Mouse (Mus musculus) midbrain, embryonic 10.5 days (tissue): ENCODE measurements around the gene Rack1. TPM values are rescaled to one million over a fixed set of nuclear protein-coding genes. Genes with fewer than 3 reads are reported as not detected.
A peak's percentile ranks its signal among the peaks of the same experiment; 100 is the strongest.
"Not testable (repeated sequence)": the region's sequence is repeated elsewhere in the genome, so short reads cannot be mapped to it uniquely, and the experiment has no call there.

Experiments
- DNase-seq: peaks from one replicate; pipeline ENCODE4 v3.0.0-alpha.2; 2017; ENCODE audit warnings: low spot score
- H3K27ac ChIP-seq: fragments of 300-500 bp; sonication (generic); replicated peaks from 2 replicates; pipeline ENCODE4 v1.5.1; 2016; ENCODE audit warnings: mild to moderate bottlenecking
- H3K27me3 ChIP-seq: fragments of 300-500 bp; sonication (generic); 2 replicates; pipeline ENCODE4 v1.6.1; 2016; ENCODE audit warnings: low read depth, mild to moderate bottlenecking; ENCODE audit not compliant: poor library complexity, severe bottlenecking
- H3K36me3 ChIP-seq: fragments of 300-500 bp; sonication (generic); 2 replicates; pipeline ENCODE4 v1.6.1; 2016; ENCODE audit warnings: mild to moderate bottlenecking, moderate library complexity
- H3K4me1 ChIP-seq: fragments of 300-500 bp; sonication (generic); 2 replicates; pipeline ENCODE4 v1.6.1; 2016
- H3K4me3 ChIP-seq: fragments of 300-500 bp; sonication (generic); 2 replicates; pipeline ENCODE4 v1.5.1; 2016; ENCODE audit warnings: mild to moderate bottlenecking, moderate library complexity
- H3K9me3 ChIP-seq: fragments of 300-500 bp; sonication (generic); replicated peaks from 2 replicates; pipeline ENCODE4 v1.6.1; 2016; ENCODE audit warnings: mild to moderate bottlenecking
- WGBS: fragments of 180-500 bp; shearing (Covaris S2); methylation state at CpG from one replicate; pipeline ENCODE4 v1.1.7; 2016; 5-methylcytosine and 5-hydroxymethylcytosine counted together
- polyA plus RNA-seq: library from polyadenylated mRNA; unstranded; fragments of >200 nt; fragmentation: Nextera tagmentation; extraction: Ambion mirVana; gene quantifications from 2 replicates; pipeline ENCODE4 v1.2.1, GENCODE M21; 2016

The Rack1 gene
- 659 and 788 TPM in 2 replicates for polyA plus RNA-seq

GRCm38 (mm10) chr11:48799921-48800701, at the start of gene Rack1:
Gene Rack1 (plus strand): TSS chr11:48800332.
- peaks cover 42% of the 10 kb centered on the region for H3K36me3 ChIP-seq

GRCm38 (mm10) chr11:48750428-48750827, 49.7 kb upstream of the Rack1 start:
- Histone ChIP-seq H3K4me1 (no peaks in the 10 kb centered on the region), H3K36me3 (no peaks in the 10 kb centered on the region), H3K9me3 (peaks cover 4% of the 10 kb centered on the region; the same call in 1 of the 2 replicates), H3K27me3 (no peaks in the 10 kb centered on the region), H3K4me3 (no peak overlapping the region), H3K27ac (no peak overlapping the region)
- no peak for DNase-seq
- 92% methylated on average over 6 of the region's 6 CpGs for WGBS

More at GRCm38 (mm10) chr11:48799921-48800701, at the start of gene Rack1:
- DNase-seq: peak; percentile 93
- no peaks in the 10 kb centered on the region for H3K27me3 ChIP-seq
- no peaks in the 10 kb centered on the region for H3K9me3 ChIP-seq
- H3K4me1 ChIP-seq: peaks cover 37% of the 10 kb centered on the region
- peak within 1 kb of the TSS; percentile 95 for H3K27ac ChIP-seq
- peak within 1 kb of the TSS; percentile 90 for H3K4me3 ChIP-seq
- WGBS: under 1% methylated on average over 47 of the region's 47 CpGs

- 91% methylated on average over 18 of the region's 18 CpGs for WGBS
- H3K27ac ChIP-seq, H3K9me3 ChIP-seq, H3K36me3 ChIP-seq, DNase-seq, H3K4me1 ChIP-seq, H3K27me3 ChIP-seq, H3K4me3 ChIP-seq: not testable (repeated sequence)
These were observed 46.6 kb upstream of the Rack1 start for GRCm38 (mm10) chr11:48753534-48753933.

- no peak for DNase-seq
- Histone ChIP-seq H3K27ac (no peak overlapping the region), H3K4me1 (no peaks in the 10 kb centered on the region), H3K27me3 (no peaks in the 10 kb centered on the region), H3K4me3 (no peak overlapping the region), H3K9me3 (no peaks in the 10 kb centered on the region), H3K36me3 (no peaks in the 10 kb centered on the region)
- 86% methylated on average over 8 of the region's 8 CpGs for WGBS
These were observed 41.1 kb upstream of the Rack1 start for GRCm38 (mm10) chr11:48759021-48759420.

GRCm38 (mm10) chr11:48764119-48764518, 36.0 kb upstream of the Rack1 start:
- WGBS: 90% methylated on average over 9 of the region's 9 CpGs

GRCm38 (mm10) chr11:48767195-48767876, 32.8 kb upstream of the Rack1 start:
- H3K27ac ChIP-seq: no peak overlapping the region
- no peaks in the 10 kb centered on the region for H3K4me1 ChIP-seq
- no peaks in the 10 kb centered on the region for H3K9me3 ChIP-seq
- 84% methylated on average over 14 of the region's 14 CpGs for WGBS
- DNase-seq: no peak
- no peak overlapping the region for H3K4me3 ChIP-seq
- no peaks in the 10 kb centered on the region for H3K36me3 ChIP-seq
- H3K27me3 ChIP-seq: no peaks in the 10 kb centered on the region

More at GRCm38 (mm10) chr11:48764119-48764518, 36.0 kb upstream of the Rack1 start:
- H3K9me3 ChIP-seq: no peaks in the 10 kb centered on the region
- DNase-seq: no peak
- H3K4me3 ChIP-seq: no peak overlapping the region
- H3K4me1 ChIP-seq: no peaks in the 10 kb centered on the region
- no peaks in the 10 kb centered on the region for H3K27me3 ChIP-seq
- no peak overlapping the region for H3K27ac ChIP-seq
- no peaks in the 10 kb centered on the region for H3K36me3 ChIP-seq

GRCm38 (mm10) chr11:48771691-48772090, 28.4 kb upstream of the Rack1 start:
- Histone ChIP-seq H3K4me1 (peaks cover 6% of the 10 kb centered on the region), H3K27me3 (no peaks in the 10 kb centered on the region), H3K9me3 (no peaks in the 10 kb centered on the region), H3K27ac (no peak overlapping the region), H3K36me3 (no peaks in the 10 kb centered on the region), H3K4me3 (no peak overlapping the region)
- no peak for DNase-seq
- 11% methylated on average over 2 of the region's 2 CpGs for WGBS

GRCm38 (mm10) chr11:48774443-48775298, 25.5 kb upstream of the Rack1 start:
- Histone ChIP-seq H3K27me3 (no peaks in the 10 kb centered on the region), H3K4me1 (peaks cover 6% of the 10 kb centered on the region), H3K36me3 (no peaks in the 10 kb centered on the region), H3K27ac (no peak overlapping the region), H3K9me3 (no peaks in the 10 kb centered on the region), H3K4me3 (peak overlapping the region; percentile 10; the same call in 1 of the 2 replicates)
- peak; percentile 45 for DNase-seq
- WGBS: 41% methylated on average over 17 of the region's 17 CpGs

GRCm38 (mm10) chr11:48775483-48775882, 24.6 kb upstream of the Rack1 start:
- no peaks in the 10 kb centered on the region for H3K36me3 ChIP-seq
- H3K27ac ChIP-seq: no peak overlapping the region
- no peaks in the 10 kb centered on the region for H3K27me3 ChIP-seq
- H3K4me3 ChIP-seq: no peak overlapping the region
- 8% methylated on average over 7 of the region's 7 CpGs for WGBS
- peaks cover 6% of the 10 kb centered on the region for H3K4me1 ChIP-seq
- DNase-seq: peak; percentile 53
- H3K9me3 ChIP-seq: no peaks in the 10 kb centered on the region

GRCm38 (mm10) chr11:48776664-48777063, 23.5 kb upstream of the Rack1 start:
- H3K27ac ChIP-seq: no peak overlapping the region
- H3K4me1 ChIP-seq: peaks cover 6% of the 10 kb centered on the region
- H3K27me3 ChIP-seq: no peaks in the 10 kb centered on the region
- H3K9me3 ChIP-seq: no peaks in the 10 kb centered on the region
- no peak for DNase-seq
- H3K36me3 ChIP-seq: no peaks in the 10 kb centered on the region
- WGBS: 51% methylated on average over 9 of the region's 9 CpGs
- no peak overlapping the region for H3K4me3 ChIP-seq

- Histone ChIP-seq H3K4me3 (no peak overlapping the region), H3K27me3 (no peaks in the 10 kb centered on the region), H3K9me3 (no peaks in the 10 kb centered on the region), H3K27ac (no peak overlapping the region), H3K4me1 (peaks cover 6% of the 10 kb centered on the region), H3K36me3 (no peaks in the 10 kb centered on the region)
- DNase-seq: no peak
- WGBS: 92% methylated on average over 9 of the region's 9 CpGs
These were observed 22.8 kb upstream of the Rack1 start for GRCm38 (mm10) chr11:48777303-48777702.

- H3K36me3 ChIP-seq: no peaks in the 10 kb centered on the region
- WGBS: 32% methylated on average over 7 of the region's 7 CpGs
- no peak for DNase-seq
These were observed 20.7 kb upstream of the Rack1 start for GRCm38 (mm10) chr11:48779450-48779849.

More at GRCm38 (mm10) chr11:48779450-48779849, 20.7 kb upstream of the Rack1 start:
- Histone ChIP-seq H3K4me3 (no peak overlapping the region), H3K27me3 (no peaks in the 10 kb centered on the region), H3K4me1 (peaks cover 2% of the 10 kb centered on the region), H3K27ac (no peak overlapping the region), H3K9me3 (no peaks in the 10 kb centered on the region)
